Mouse (Mus musculus): ENCODE results near the gene Zfp518b.

The Zfp518b gene

DNA sequence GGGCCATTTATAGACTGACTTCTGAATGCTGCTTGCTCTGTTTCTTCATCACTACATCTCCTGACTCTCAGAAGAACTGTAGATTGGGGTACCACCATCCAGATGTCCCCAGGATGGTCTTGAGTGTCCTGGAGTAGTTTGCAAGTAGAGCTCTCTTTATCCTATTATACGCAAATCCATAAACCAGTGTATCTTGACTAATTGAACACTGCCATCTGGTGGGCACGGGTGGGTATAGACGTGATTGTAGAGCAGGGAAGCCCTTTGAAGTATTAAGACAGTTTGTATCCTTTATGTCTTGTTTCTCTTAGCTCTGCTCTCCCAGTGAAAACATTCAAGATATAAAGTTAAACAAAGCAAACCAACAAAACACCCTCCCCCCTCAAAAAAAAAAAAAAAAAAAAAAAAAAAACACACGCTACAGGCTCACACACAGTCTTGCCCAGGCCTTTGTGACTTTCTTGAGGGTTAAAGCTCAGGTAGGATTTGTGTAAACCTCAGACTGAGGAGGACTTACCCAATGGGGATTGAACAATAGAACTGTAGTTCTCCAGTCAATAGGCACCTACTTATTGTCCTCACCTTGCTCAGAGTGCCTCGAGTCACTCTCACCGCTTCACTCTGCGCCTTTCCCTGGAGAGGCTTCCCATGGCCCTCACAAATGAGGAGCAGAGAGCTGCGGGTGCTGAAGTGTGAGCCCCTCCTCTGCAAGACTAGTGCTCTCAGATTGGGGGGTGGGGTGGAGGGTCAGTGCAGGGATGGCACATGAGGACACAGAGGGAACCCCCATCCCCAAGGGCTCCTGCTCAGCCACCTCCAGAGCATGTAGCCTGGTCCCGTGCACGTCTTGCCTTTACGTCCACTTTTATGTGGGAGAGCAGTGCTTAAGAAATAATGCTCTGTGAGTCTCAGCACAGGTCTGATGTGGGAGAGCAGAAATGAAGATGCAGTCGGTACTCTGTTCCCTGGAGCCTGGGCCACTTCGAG, 51.9 kb downstream of the Zfp518b start:
- peak; percentile 90 for DNase-seq (ENCODE audit: low spot score)

GRCm38 (mm10) chr5:38628023-38628422, 56.6 kb downstream of the Zfp518b start:
- no peak for DNase-seq (ENCODE audit: low spot score)

GRCm38 (mm10) chr5:38626883-38627282, 57.7 kb downstream of the Zfp518b start:
- peak; percentile 42 for DNase-seq (ENCODE audit: low spot score)

DNA sequence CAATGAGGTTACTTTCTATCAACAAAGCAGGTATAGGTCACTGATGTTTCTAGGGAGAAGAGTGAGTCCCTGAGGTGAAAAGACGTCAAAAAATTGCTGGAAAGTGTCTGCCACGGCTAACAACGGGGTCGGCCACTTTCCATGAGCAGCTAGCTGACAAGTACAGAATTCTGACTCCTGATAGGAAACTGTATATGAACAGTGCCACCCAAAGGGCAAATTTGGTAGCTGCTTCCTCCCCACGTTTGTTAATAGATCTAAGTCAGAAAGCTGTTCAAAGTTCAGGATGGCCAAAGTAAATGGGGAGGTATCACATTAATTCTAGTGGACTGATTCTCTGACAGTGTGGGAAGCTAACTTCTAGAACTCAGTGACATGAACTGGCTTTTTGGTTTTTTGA, 63.8 kb downstream of the Zfp518b start:
- peak; percentile 71 for DNase-seq (ENCODE audit: low spot score)

GRCm38 (mm10) chr5:38618908-38619307, 65.7 kb downstream of the Zfp518b start:
- DNase-seq (ENCODE audit: low spot score) = peak; percentile 61

Measured in embryo, embryonic 10.5 days (tissue).